Mouse (Mus musculus): ENCODE results near the gene Cbr1.

DNA sequence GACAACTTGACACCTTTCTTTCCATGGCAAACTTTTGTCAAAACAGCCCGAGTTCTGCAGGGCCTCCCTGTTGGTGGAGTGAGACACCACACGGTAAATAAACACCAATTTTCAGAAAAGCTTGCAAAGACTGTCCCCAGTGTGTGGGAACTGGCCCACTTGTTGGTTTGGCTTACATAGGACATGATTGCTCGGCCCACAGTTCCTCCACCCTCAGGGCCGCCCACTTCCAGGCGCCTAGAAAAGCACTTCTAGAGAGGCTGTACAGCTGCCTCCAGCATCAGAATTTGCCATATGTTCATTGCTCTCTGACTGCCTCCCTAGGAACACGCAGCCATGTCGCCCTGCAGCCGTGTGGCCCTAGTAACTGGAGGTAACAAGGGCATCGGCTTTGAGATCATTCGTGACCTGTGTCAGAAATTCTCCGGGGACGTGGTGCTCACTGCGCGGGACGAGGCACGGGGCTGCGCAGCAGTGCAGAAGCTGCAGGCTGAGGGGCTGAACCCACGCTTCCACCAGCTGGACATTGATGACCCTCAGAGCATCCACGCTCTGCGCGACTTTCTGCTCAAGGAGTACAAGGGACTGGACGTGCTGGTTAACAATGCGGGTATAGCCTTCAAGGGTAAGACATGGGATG, 22.2 kb downstream of the Cbr1 start, which contains the start of gene Gm5678:
- TF ChIP-seq CEBPB (IDR thresholded peaks at IDR 0.05; ENCODE audit: low read depth) (no peak), MAX (IDR thresholded peaks at IDR 0.05) (no peak), CTCF (IDR thresholded peaks at IDR 0.05; ENCODE audit: control insufficient read depth, insufficient read depth, insufficient read length) (no peak), USF1 (IDR thresholded peaks at IDR 0.05; ENCODE audit: low read depth) (no peak), MYOD1 (IDR thresholded peaks at IDR 0.05; ENCODE audit: control insufficient read depth, insufficient read length, low read depth) (no peak), MYOG (IDR thresholded peaks at IDR 0.05; ENCODE audit: control insufficient read depth, extremely low read depth, insufficient read length) (no peak)

All from C2C12 (cell line).